14 mouse cellular contexts compared by ENCODE assay signal in the genomic region with DNA sequence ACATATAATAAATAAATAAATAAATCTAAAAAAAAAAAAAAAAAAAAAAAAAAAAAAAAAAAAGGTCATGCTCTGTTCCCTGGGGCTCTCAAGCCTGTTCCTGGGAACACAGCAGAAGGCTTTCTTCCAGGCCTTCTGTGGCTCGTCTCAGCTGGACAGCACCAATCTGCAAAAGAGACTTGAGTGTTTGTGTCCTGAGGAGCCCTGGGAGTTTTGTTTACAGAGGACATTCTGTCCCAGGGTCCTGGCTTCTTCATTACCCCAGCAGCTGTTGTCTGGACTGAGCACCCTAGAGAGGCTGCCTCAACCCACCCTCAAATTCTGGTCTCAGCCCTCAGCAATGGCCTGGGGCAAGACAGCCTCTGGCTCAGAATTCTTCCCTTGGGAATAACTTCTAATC. TPM values are rescaled to one million over a fixed set of nuclear protein-coding genes. Genes with fewer than 3 reads are reported as not detected.
A peak's percentile ranks its signal among the peaks of the same experiment; 100 is the strongest.
DNase-seq lines count a peak whose midpoint lies in the region; TF ChIP-seq lines count a peak whose summit lies in the region.
"Had no signal": no experiment of that assay in that cellular context is flagged by ENCODE, and none has a peak within 500 bp of the region (broad histone marks: within the 10 kb centered on the region; RNA-seq: fewer than 3 reads in every experiment).

No protein-coding gene starts in this region.

- H3K4me3 ChIP-seq in gastrocnemius, adult 2 months, result no peak overlapping the region
- H3K4me3 ChIP-seq: embryonic facial prominence, embryonic 13.5 days; heart, embryonic 13.5 days; limb, embryonic 12.5 days had no signal

- intact Hi-C loops in gastrocnemius, adult 2 months (cut with DNase I), result no loop called here
- intact Hi-C loops in heart, postnatal 25 days (cut with DNase I), result no loop called here

- DNase-seq in gastrocnemius, adult 2 months, result peak; percentile 50
- DNase-seq in gastrocnemius, postnatal 10 days, result no peak
- peak; percentile 22 for DNase-seq in MN1 (ENCODE audit: low spot score)
- DNase-seq in heart, postnatal 25 days (ENCODE audit: low spot score), result peak; percentile 68
- DNase-seq in lung, postnatal 25 days (ENCODE audit: low spot score), result peak; percentile 68
- no peak for DNase-seq in cerebellum, adult 9-11 months
- DNase-seq in cerebellum, postnatal 14 days, result no peak
- DNase-seq in cerebellum, adult 11 months, result no peak
- DNase-seq: cerebellum, adult 11-12 months; layer of hippocampus, postnatal 36 days had no signal

- H3K27ac ChIP-seq in gastrocnemius, adult 2 months, result no peak overlapping the region
- H3K27ac ChIP-seq: embryonic facial prominence, embryonic 13.5 days; heart, embryonic 13.5 days; limb, embryonic 12.5 days had no signal

- no peak for TF ChIP-seq CTCF in gastrocnemius, adult 2 months (IDR thresholded peaks at IDR 0.05)

RNA-seq across cellular contexts. Expression of gene Adap2, which starts 5.6 kb away (rescaled TPM):
- total RNA-seq in gastrocnemius, adult 2 months (2021), result 1 to 10 TPM; 4.2 to 4.7 TPM
- 1 to 10 TPM; 6.9 to 9.3 TPM for total RNA-seq in gastrocnemius, postnatal 10 days (2021)
- 10 to 100 TPM; 10.3 to 15.1 TPM for total RNA-seq in heart, postnatal 25 days (2021)
- total RNA-seq: MEL had no signal

RNA-seq across cellular contexts. Expression of gene Tefm, which starts 6.3 kb away (rescaled TPM):
- total RNA-seq in gastrocnemius, adult 2 months (2021), result 10 to 100 TPM; 18.6 to 24.1 TPM
- 10 to 100 TPM; 21.0 to 22.2 TPM for total RNA-seq in gastrocnemius, postnatal 10 days (2021)
- 10 to 100 TPM; 25.8 to 29.7 TPM for total RNA-seq in heart, postnatal 25 days (2021)

RNA-seq across cellular contexts. Expression of gene Rnf135, which starts 35.3 kb away (rescaled TPM):
- total RNA-seq in gastrocnemius, adult 2 months (2021), result 1 to 10 TPM; 2.2 to 2.4 TPM
- total RNA-seq in gastrocnemius, postnatal 10 days (2021), result 1 to 10 TPM; 4.0 to 6.6 TPM
- total RNA-seq in heart, postnatal 25 days (2021), result 1 to 10 TPM; 5.8 to 6.0 TPM

RNA-seq across cellular contexts. Expression of gene Atad5, which starts 59.1 kb away (rescaled TPM):
- total RNA-seq in gastrocnemius, adult 2 months (2021), result under 1 TPM; 0.74 to 0.81 TPM
- 1 to 10 TPM; 3.6 to 3.8 TPM for total RNA-seq in gastrocnemius, postnatal 10 days (2021)
- total RNA-seq in heart, postnatal 25 days (2021), result under 1 TPM; 0.86 to 0.89 TPM

Comparison
In these comparisons a context has a peak if more than half of its experiments do, and no peak if none do; other contexts are left out.
1. DNase-seq: peak in gastrocnemius, adult 2 months (single experiment), MN1 (single experiment), heart, postnatal 25 days (single experiment) and lung, postnatal 25 days (single experiment); none in gastrocnemius, postnatal 10 days (single experiment), cerebellum, adult 9-11 months (single experiment), cerebellum, postnatal 14 days (0 of 2) and cerebellum, adult 11 months (single experiment).